Comparison of ENCODE assay signal across 8 mouse cellular contexts in the genomic region with DNA sequence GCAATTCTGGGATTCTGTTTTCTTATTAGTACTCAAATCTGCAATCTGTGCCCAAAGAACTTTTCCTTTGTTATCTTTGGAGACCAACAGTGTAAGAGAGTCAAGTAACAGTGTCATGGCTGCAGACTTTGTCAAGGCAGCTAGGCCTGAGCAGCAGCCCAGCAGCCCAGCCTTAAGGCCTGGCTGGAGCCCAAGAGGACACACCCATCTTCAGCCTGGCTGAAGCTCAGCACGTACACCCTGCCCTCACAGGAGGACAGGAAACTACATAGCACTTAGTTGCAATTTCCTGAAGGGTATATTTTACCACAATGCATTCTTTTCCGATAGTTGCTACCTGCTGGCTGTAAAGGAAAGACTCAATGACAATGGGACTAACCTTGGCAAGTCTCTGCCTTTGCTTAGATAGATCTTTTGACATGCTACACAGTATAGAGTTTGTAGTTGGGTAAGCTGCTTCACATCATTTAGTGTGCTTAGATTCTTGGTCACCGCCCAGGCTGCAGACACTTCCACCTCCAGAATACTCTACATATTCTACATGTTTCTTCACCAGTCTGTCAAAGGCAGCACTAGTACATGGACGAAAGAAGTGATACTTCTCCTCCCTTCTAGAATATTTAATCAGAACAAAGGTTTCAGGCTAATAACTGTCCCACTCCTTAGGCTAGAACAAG. TPM values are rescaled to one million over a fixed set of nuclear protein-coding genes. Genes with fewer than 3 reads are reported as not detected.
DNase-seq lines count a peak whose midpoint lies in the region; ATAC-seq and TF ChIP-seq lines count a peak whose summit lies in the region.
"Not testable (repeated sequence)": the region's sequence is repeated elsewhere in the genome, so short reads cannot be mapped to it uniquely, and the experiment has no call there.

No protein-coding gene starts in this region.

- not testable (repeated sequence) for TF ChIP-seq EP300 in heart, adult 2 months (IDR thresholded peaks at IDR 0.05; ENCODE audit: insufficient read depth, low read depth, low read length); stomach, postnatal 0 days (optimal IDR thresholded peaks at IDR 0.05)

- H3K36me3 ChIP-seq in embryonic facial prominence, embryonic 14.5 days (ENCODE audit: control insufficient read depth, insufficient read depth, low read length); heart, adult 2 months (ENCODE audit: control insufficient read depth, insufficient read depth, low read length); hindbrain, embryonic 16.5 days (ENCODE audit: control insufficient read depth, insufficient read depth, low read length); liver, embryonic 16.5 days (ENCODE audit: control insufficient read depth, insufficient read depth); stomach, postnatal 0 days (ENCODE audit: control insufficient read depth, insufficient read depth, low read length): not testable (repeated sequence)

- not testable (repeated sequence) for TF ChIP-seq POLR2A in heart, adult 2 months (IDR thresholded peaks at IDR 0.05; ENCODE audit: insufficient read depth, low read depth, low read length)

- not testable (repeated sequence) for H3K4me1 ChIP-seq in embryonic facial prominence, embryonic 14.5 days (ENCODE audit: control insufficient read depth, insufficient read depth, low read length); heart, adult 2 months (ENCODE audit: control insufficient read depth, insufficient read depth, low read length); hindbrain, embryonic 16.5 days (ENCODE audit: control insufficient read depth, insufficient read depth, low read depth, low read length); liver, embryonic 16.5 days (ENCODE audit: control insufficient read depth, low read depth, low read length); stomach, postnatal 0 days (replicated peaks; ENCODE audit: control insufficient read depth, insufficient read depth)

- DNase-seq in embryonic facial prominence, embryonic 14.5 days (ENCODE audit: low spot score); heart, adult 2 months; stomach, postnatal 0 days (ENCODE audit: low spot score): not testable (repeated sequence)
- DNase-seq in kidney, adult 8-10 months: peak; percentile 39 to 42
- peak; percentile 39 to 73 for DNase-seq in kidney, postnatal 25 days

- H3K27me3 ChIP-seq in embryonic facial prominence, embryonic 14.5 days (replicated peaks; ENCODE audit: control insufficient read depth, insufficient read depth, low read length); heart, adult 2 months (ENCODE audit: control insufficient read depth, insufficient read depth, low read length); hindbrain, embryonic 16.5 days (replicated peaks; ENCODE audit: control insufficient read depth, insufficient read depth, low read length); liver, embryonic 16.5 days (ENCODE audit: control insufficient read depth, insufficient read depth, low read depth, low read length); stomach, postnatal 0 days (ENCODE audit: control insufficient read depth, insufficient read depth, low read length): not testable (repeated sequence)

- H3K27ac ChIP-seq in embryonic facial prominence, embryonic 14.5 days (replicated peaks; ENCODE audit: low read depth, low read length); hindbrain, embryonic 16.5 days (ENCODE audit: low read depth, low read length); liver, embryonic 16.5 days (ENCODE audit: low read length); stomach, postnatal 0 days (replicated peaks): not testable (repeated sequence)
- H3K27ac ChIP-seq in heart, adult 2 months: peak overlapping the region; percentile 49

- no CpG with 5 or more reads among the region's 4 CpGs for WGBS in embryonic facial prominence, embryonic 14.5 days
- 0% methylated on average over 1 of the region's 4 CpGs for WGBS in heart, adult 2 months
- 13% methylated on average over 1 of the region's 4 CpGs for WGBS in hindbrain, embryonic 16.5 days
- WGBS in liver, embryonic 16.5 days (ENCODE audit: insufficient replicate concordance): 0% methylated on average over 1 of the region's 4 CpGs
- WGBS in stomach, postnatal 0 days: 0% methylated on average over 1 of the region's 4 CpGs

- not testable (repeated sequence) for H3K9ac ChIP-seq in embryonic facial prominence, embryonic 14.5 days (ENCODE audit: low read depth, low read length); heart, adult 2 months (ENCODE audit: low read depth, low read length); hindbrain, embryonic 16.5 days (ENCODE audit: low read depth, low read length); liver, embryonic 16.5 days (ENCODE audit: low read depth, low read length); stomach, postnatal 0 days (ENCODE audit: low read length)

- H3K9me3 ChIP-seq in embryonic facial prominence, embryonic 14.5 days (ENCODE audit: control insufficient read depth, low read length); hindbrain, embryonic 16.5 days (ENCODE audit: control insufficient read depth, low read length); liver, embryonic 16.5 days (replicated peaks; ENCODE audit: control insufficient read depth, low read length); stomach, postnatal 0 days (ENCODE audit: control insufficient read depth, low read length): not testable (repeated sequence)

- not testable (repeated sequence) for H3K79me2 ChIP-seq in heart, adult 2 months (replicated peaks; ENCODE audit: control insufficient read depth, insufficient read depth, low read length)

- H3K4me2 ChIP-seq in embryonic facial prominence, embryonic 14.5 days (ENCODE audit: low read depth, low read length); hindbrain, embryonic 16.5 days (ENCODE audit: low read length); liver, embryonic 16.5 days (ENCODE audit: low read depth, low read length); stomach, postnatal 0 days (replicated peaks; ENCODE audit: low read depth): not testable (repeated sequence)

- intact Hi-C loops in heart, adult 2 months (cut with DNase I): not testable (repeated sequence)

- H3K4me3 ChIP-seq in embryonic facial prominence, embryonic 14.5 days (ENCODE audit: low read depth, low read length); heart, adult 2 months; hindbrain, embryonic 16.5 days (ENCODE audit: low read length); liver, embryonic 16.5 days (ENCODE audit: low read depth, low read length); stomach, postnatal 0 days (ENCODE audit: low read depth, low read length): not testable (repeated sequence)

- not testable (repeated sequence) for TF ChIP-seq CTCF in heart, adult 2 months (IDR thresholded peaks at IDR 0.05); stomach, postnatal 0 days (IDR thresholded peaks at IDR 0.05; ENCODE audit: low read depth)

- peak; percentile 53; the same call in 1 of the 2 replicates for ATAC-seq in embryonic facial prominence, embryonic 14.5 days (ENCODE audit: low read depth)
- 0 out of 2 replicates have a peak, but pooled peaks have one; percentile 45 for ATAC-seq in hindbrain, embryonic 16.5 days
- ATAC-seq in liver, embryonic 16.5 days (ENCODE audit: low read depth): peak; percentile 78
- peak; percentile 84 for ATAC-seq in megakaryocyte, adult 5-6 weeks (ENCODE audit: poor library complexity, severe bottlenecking)
- ATAC-seq in stomach, postnatal 0 days (ENCODE audit: low FRiP score, low TSS enrichment): peak; percentile 93

RNA-seq across cellular contexts. Expression of gene Samd9l, which starts 15.1 kb away (rescaled TPM):
- polyA plus RNA-seq in embryonic facial prominence, embryonic 14.5 days (2014; fragmentation: Nextera tagmentation; extraction: Ambion mirVana): 4.3 and 4.4 TPM in 2 replicates
- total RNA-seq in heart, adult 2 months (2021): 1 to 10 TPM; 5.9 to 6.4 TPM
- polyA plus RNA-seq in heart, adult 2 months (2012; rRNA removed): 1.5 and 3.6 TPM in 2 replicates
- polyA plus RNA-seq in hindbrain, embryonic 16.5 days (2015; fragmentation: Nextera tagmentation; extraction: Ambion mirVana): 1.2 and 1.6 TPM in 2 replicates
- 3.6 and 4.0 TPM in 2 replicates for polyA plus RNA-seq in liver, embryonic 16.5 days (2015; fragmentation: Nextera tagmentation; extraction: Ambion mirVana)
- 107 and 110 TPM in 2 replicates for total RNA-seq in megakaryocyte, adult 5-6 weeks (2015)
- 131 and 141 TPM in 2 replicates for total RNA-seq in megakaryocyte, adult 5-6 weeks (2017)
- 8.4 and 8.6 TPM in 2 replicates for polyA plus RNA-seq in stomach, postnatal 0 days (2015; fragmentation: Nextera tagmentation; extraction: Ambion mirVana)
